Mouse (Mus musculus) monocyte, adult 5-6 weeks (primary cell): Measurements from ENCODE around the gene Ryr1. TPM values are rescaled to one million over a fixed set of nuclear protein-coding genes. Genes with fewer than 3 reads are reported as not detected.
"Not testable (repeated sequence)": the region's sequence is repeated elsewhere in the genome, so short reads cannot be mapped to it uniquely, and the experiment has no call there.

Experiments
- ATAC-seq: fragments of 153-309, 156-312 bp; replicated peaks from 2 replicates; pipeline ENCODE4 v1.8.0; 2017; ENCODE audit warnings: mild to moderate bottlenecking; ENCODE audit not compliant: low TSS enrichment, insufficient number of reproducible peaks, severe bottlenecking, poor library complexity, low FRiP score
- total RNA-seq: library from RNA; stranded (forward); fragments of 200-1000, 200-491, 200-594 nt; gene quantifications from 3 replicates; pipeline ENCODE4 v1.2.3, GENCODE M21; 2017

The Ryr1 gene
- total RNA-seq, 1 experiment from 2014 or later: 3.1 TPM

DNA sequence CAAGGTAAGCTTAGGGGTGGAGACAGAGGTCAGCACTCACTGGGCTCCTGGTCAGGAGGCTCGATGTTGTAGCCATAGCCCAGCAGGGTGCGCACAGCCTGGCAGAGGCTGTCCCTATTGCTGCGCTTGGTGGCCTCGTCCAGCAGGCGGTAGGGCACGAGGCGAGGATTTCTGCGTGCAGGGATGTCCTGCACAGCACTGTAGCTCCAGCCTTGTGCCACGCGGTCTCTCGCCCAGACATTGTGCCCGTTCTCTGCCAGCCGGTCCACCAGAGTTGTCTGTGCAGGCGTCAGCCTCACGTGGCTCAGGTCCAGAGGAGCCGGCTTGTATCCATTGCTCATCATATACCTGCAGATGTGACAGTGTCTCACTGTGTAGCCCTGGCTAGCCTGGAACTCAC, 27.8 kb downstream of the Ryr1 start:
- no peak for ATAC-seq

DNA sequence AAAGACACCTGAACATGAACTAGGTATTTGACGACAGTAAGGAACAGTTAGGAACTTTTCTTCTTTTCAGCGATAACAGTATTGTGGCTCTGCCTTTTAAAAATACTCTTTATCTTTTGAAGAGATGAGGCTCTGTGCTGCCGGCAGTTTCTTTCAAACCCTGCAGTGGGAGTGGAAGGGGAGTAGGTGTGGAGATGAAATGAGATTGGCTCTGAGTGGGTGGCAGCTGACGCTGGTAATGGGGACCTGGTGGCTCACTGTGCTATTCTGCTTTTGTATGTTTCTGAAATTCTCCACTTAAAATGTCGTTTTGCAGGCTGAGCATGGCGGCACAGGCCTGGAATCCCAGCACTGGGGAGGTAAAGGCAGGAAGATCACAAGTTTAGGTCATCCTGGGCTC, 36.2 kb downstream of the Ryr1 start:
- no peak for ATAC-seq

DNA sequence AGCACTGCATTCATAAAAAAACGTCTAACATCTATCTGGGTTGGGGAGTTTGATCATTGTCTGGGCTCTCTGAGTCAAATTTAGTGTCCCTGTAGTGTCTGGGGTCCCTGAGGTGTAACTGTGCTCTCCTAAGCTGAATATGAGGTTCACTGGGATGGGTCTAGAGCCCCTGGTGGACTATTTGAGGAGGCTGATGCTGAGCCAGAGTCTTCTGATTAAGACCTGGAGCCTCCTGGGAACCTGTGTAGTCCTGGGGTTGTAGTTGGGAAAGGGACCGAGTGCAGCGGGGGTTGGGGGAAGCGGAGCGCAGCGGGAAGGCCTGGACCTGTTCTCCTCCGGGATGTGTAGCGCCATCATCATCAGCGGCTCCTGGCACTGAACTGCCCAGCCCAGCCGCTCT, 38.1 kb downstream of the Ryr1 start:
- no peak for ATAC-seq

DNA sequence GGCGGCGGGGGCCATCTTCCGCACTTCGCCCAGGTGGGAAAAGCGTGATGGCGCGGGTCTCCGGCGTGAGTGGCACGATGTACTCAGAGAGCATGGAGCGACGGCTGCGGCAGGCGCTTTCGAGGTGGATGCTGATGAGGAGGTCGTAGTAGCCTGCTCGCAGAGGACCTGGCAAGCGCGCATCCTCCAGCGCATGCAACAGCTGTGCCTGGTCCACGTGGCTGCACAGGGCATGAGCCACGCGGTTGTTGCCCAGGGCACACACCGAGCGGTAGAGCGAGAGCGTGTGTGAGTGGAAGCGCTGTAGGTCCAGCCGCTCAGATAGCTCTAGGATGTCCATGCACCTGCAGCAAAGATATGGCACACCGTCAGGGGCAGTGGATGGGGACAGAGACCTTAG, 39.0 kb downstream of the Ryr1 start:
- no peak for ATAC-seq

DNA sequence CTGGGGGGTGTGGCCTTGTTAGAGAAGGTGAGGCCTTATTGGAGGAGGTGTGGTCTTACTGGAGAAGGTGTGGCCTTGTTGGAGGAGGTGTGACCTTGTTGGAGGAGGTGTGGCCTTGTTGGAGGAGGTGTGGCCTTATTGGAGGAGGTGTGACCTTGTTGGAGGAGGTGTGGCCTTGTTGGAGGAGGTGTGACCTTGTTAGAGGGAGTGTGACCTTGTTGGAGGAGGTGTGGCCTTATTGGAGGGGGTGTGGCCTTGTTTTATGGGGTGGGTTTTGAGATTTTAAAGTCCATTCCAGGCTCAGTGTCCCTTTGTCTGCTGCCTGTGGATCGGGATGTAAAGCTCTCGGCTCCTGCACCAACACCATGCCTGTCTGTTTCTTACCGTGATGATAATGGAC, 40.6 kb downstream of the Ryr1 start:
- ATAC-seq: no peak

DNA sequence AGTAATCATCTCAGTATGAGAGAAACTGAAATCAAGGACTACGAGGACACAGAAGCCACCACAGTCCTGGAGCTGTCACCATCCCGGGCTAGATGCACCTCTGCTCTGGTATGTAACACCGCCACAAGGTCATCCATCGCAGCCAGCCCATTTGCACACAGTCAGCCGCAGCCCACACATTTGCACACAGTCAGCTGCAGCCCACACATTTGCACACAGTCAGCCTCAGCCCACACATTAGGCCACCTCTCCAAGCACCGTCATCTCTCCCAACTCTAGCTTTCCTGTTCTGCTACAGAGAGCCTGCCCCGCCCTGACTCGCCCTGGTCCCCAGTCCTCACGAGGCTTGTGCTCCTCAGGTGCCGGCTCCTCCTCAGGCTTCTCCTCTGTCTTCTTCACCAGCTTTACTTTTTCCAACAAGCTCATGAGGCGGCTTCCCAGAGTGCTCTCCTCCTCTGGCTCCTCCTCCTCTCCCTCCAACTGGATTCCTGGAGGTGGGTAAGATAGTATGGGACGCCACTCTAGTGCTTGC, 45.5 kb downstream of the Ryr1 start:
- ATAC-seq: no peak

DNA sequence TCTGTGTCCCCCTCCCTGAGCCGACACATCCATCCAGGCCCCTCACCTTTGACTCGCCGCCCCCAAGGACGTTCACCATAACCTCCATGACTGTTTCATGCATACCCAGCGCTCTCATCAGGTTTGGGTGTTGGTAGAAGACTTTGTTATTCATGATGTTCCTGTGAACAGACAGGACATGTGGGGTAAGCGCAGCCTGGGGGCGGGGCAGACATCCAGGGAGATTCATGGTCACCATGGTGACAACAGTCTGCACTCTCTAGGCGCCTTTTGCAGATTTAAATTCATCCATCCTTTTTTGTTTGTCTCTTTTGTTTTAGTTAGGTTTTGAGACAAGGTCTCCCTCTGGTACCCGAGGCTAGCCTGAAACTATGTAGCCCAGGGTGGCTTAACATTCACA, 48.0 kb downstream of the Ryr1 start:
- no peak for ATAC-seq

DNA sequence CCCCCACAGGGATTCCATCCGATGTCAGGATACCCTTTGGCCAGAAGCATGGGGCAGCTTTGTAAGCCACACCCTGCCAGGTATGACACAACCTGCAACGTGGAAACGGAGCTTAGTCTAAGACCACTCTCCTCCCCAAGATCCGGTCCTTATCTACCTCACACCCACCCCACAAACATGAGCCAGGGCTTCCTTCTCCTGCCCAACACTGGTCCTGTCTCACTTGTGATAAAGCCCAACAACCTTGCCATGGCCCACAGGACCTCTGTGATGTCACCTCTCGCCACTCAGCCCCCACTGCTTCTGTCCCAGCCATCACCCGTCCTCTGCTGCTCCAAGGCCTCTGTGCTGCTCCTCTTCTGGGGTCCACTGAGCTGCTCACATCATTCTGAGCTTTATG, 49.8 kb downstream of the Ryr1 start:
- no peak for ATAC-seq

DNA sequence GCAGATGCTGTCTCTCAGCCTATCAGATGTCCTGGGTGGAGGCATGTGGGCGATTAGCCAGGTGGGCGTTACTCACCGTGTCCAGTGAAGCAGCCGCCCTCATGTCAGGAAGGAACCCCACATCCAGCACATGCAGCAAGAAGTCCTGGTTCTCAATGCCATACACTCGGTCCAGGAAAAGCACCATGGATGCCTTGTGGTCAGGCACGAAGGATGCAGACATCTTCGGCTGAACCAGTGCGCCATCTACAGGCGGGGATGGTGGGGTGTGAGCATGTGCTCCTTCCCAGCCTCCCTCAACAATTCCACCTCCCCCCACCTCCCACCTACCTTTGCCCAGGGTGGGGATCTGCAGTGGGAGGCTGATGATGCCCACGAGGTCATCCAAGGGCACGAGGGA, 52.3 kb downstream of the Ryr1 start:
- ATAC-seq: 0 out of 2 replicates have a peak, but pooled peaks have one; percentile 19

DNA sequence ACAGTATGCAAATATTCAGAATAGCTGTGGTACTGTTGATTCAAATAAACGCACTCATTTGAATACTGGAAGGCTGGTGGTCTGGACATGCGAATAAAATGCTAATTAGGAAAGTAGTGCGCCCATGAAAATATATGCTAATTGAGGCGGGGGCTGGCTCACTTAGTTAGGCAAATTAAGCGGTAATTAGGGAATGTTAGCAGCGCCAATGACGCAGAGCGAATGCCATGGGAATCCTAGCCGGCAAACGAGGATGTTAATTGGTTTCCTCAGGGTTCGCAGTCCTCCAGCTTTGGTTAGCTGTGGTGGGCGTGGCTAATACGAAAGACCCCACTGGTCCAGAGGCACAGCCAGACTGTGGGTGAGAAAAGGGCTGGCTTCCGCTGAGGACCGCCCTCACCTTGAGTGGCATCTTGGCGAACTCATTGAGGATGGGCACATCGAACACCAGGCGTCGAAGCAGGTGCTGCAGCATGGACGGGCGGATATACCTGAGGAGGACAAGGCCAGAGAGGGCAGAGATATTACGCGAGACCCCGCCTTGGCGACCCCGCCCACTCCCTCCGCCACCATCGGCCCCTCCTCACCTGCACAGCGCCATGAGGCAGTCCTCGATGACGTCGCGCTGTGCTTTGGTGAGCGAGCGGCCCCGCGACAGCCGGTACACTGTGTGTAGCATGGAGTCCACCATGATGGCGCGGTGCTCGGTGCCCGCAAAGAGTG, 53.6 kb downstream of the Ryr1 start:
- ATAC-seq: no peak

DNA sequence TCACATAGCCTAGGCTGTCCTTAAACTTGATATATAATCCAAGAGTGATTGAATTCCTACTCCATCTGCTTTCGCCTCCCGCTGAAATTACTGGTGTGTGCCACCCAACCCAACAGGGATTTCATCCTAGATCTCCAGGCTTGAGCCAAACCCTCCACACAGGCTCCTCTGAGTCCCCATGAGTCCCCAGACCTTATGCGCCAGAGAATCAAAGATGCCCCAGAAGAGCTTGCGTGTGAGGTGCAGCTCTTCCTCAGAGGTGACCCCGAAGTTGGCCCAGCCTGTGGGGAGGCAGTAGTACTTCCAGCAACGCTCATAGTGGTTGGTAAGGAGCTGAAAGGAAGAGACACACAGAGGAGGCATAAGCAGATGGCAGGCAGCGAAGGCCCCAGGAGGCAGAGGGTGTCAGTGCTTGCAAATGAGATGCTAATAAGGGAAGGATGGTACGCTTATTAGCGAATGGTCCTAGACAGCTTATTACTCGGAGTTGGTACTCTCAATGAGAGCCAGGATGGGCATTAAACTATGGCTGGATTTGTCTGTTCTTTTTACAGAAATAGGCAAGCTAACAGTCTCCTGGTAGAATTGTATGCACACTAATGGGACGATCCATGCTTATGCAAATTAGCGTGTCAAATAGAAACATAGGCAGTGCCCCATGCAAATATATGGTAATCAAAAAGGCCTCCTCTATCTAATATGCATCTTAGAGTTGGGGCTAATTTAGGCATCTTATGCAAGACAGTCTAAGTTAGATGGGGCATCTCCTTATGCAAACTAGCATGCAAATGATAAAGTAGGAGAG, 54.4 kb downstream of the Ryr1 start:
- ATAC-seq: no peak

DNA sequence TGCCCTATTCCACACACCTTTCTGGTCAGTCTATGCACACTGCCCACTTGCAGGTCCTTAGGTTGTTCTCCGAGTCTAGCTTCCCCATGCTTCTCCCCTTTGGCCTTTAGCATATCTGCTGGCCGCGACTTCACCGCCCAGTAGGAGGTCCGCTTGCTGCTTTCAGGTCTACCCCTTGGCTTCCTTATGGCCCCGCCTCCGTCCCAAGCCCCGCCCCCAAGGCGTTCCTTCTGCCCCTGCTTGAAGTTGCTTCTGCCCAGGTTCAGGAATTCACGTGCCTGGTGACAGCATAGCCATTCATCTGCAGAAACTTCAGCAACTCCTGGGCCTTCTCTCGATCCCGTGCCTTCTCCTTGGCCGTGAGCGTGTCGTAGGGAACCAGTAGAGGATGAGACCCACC, 57.2 kb downstream of the Ryr1 start:
- ATAC-seq: no peak

DNA sequence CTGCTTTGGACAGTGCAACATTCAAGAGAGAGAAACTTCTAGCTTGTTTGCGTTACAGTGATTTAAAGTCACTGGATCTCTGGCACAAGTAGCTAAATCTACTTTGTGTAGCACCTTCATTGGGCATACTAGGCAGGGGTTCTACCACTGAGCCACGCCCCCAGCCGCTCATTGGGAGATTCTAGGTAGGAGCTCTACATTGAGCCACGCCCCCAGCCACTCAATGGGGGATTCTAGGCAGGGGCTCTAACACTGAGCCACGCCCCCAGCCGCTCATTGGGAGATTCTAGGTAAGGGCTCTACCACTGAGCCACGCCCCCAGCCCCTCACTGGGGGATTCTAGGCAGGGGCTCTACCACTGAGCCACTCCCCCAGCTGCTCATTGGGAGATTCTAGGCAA, 61.5 kb downstream of the Ryr1 start:
- not testable (repeated sequence) for ATAC-seq

DNA sequence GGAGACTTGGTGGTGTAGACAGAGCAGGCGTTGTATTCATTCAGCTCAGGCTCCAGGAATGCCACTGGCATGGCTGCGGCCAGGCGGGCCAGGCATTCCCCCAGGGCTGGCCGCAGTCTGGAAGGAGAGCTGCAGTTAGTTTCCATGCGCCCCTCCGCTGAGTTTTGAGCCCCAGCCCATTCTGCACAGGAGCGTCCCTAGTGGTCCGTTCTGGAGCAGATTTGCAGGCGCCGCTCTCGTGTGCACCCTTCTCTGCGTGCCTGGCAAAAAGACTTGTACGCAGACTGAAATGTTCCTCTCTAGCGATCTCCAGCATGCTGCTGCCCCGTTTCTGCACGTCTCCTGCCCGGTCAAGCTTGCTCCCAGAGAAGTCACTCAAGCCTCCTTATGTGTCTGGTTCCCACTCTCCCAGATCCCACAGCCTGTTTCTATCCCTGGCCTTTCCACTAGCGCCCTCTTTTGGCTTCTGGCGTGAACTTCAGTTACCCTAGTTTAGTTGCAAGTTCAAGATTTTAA, 63.4 kb downstream of the Ryr1 start:
- no peak for ATAC-seq

DNA sequence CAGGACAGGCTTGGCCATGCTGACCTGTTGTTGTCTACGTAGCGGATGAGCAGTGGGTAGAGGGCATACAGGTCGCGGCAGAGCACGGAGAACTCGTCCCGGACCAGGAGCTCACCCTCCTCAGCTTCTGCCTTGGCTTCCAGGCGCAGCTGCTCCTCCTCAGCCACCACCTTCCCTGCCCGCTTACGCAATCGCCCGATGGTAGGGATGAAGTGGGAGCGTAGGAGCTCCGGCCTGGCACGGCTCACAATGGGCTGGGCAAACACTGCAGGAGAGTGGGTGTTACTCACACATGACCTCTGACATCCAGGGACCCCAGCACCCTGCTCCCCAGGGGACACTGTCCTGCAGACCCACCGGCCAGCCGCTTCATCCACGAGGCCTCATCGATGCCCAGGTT, 65.5 kb downstream of the Ryr1 start:
- no peak for ATAC-seq

DNA sequence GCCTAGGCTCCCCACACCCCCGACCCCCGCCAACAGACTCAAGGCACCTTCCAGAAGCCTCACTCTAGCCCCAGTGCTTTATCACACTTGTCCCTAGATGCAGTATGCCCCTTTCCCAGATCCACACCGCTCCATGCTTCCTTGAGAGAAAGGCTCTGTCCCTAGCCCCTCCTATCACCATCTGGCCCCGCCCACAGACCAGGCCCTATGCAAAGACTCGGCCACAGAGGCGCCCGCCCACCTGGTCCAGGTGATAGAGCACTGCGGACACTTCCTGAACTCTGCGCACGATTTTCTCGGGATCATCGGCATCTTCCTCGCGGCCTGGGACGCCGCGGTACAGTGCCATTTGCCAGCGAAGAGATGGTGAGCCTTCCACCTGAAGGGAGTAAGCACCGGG, 72.2 kb downstream of the Ryr1 start:
- no peak for ATAC-seq

DNA sequence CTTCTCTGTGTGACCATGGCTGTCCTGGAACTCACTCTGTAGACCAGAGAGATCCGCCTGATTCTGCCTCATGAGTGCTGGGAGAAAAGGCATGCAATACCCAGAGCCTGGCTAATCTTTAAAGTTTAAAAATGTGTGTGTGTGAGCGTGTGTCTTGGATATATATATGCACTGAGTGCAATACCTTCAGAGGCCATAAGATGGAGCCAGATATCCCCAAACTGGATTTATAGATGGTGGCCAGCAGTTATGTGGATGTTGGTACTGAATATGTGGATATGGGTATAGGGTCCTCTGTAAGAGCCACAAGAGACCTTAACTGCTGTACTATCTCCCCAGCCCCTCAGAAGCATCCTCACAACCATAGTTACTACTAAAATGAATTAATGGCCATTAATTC, 74.2 kb downstream of the Ryr1 start:
- ATAC-seq: no peak; the same call in 1 of the 2 replicates

DNA sequence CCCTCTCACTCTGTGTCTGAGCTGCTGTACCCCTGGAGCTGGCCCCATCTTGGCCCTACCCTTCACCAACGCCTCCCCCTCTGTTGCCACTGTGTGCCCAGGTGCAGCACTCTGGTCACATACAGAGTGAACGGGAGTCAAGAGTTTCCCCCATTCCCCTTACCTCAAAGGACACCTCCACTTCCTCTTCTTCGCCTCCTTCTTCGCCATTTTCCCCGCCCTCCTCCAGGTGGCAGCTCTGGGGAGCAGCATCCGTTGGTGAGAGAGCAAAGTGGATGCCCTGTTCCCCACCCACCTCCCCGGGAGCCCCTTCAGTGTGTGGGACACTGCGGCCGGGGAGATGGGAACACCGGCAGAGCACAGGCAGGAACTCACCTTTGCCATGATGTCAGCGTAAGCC, 76.4 kb downstream of the Ryr1 start:
- no peak for ATAC-seq

DNA sequence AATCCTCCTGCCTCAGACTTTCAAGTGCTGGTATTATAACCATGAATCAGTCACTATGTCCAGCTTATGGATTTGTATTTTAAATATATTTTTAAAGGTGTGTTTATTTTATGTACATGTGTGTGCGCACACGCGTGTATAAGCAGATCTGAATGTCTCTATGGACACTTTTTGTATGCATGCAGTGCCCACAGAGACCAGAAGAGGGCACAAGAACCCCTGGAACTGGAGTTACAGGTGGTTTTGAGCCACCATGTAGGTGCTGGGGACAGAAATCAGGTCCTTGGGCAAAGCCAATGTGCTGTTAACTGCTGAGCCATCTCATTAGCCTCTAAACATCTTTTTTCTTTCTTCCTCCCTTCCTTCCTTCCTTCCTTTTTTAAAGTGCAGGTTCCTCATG, 76.9 kb downstream of the Ryr1 start:
- no peak for ATAC-seq

DNA sequence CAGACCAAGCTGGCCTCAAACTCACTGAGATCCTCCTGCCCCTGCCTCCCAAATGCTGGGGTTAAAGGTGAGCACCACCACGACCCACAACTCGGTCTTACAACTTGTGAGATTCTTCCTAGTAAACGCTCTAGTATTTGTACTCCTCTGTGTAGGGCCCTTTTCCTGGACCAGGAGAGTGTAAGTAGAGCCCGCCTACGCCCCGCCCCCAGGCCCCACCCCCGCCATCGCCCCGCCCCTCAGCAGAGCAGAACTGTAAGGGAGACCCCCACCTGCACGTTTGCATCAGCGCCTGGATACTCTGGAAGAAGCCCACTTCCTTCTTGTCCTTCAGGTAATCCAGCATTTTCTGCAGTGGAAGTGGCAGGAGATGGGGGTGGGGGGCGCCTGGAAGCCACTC, 78.4 kb downstream of the Ryr1 start:
- no peak for ATAC-seq
